Mouse (Mus musculus) forelimb bud, embryonic 11.5 days (tissue): Measurements from ENCODE around the gene Tecta.

Source experiments
- DNase-seq: peaks from one replicate; pipeline ENCODE4 v3.0.0-alpha.2; 2012; ENCODE audit warnings: low read depth, low spot score

The Tecta gene

DNA sequence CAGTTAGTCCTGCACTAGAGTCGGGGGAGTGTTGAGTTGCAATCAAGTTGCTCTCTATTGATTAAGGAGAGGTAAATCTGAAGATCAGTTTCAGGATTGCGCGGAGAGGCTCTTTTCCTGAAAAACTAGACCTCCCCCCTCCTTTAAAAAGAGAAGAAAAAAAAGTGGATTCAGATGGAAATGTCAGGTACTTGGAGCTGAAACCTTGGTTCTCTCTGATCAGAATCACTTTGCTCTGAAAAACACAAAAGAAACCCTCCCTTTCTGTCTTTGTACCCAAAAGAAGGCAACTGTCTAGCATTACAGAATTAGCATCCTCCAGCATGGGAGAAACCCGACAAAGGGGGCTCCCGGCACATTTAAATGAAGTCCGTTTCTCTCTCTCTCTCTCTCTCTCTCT lies at the start of gene Tecta:
TSS of gene Tecta (minus strand) at position 101 of the 400 bp plus-strand sequence.
- DNase-seq, result no peak

- DNase-seq, result no peak
Measured at GRCm38 (mm10) chr9:42449043-42449442, 49.3 kb upstream of the Tecta start.

- no peak for DNase-seq
Measured at GRCm38 (mm10) chr9:42442100-42442499, 42.4 kb upstream of the Tecta start.

- no peak for DNase-seq
Measured at GRCm38 (mm10) chr9:42441234-42441633, 41.5 kb upstream of the Tecta start.

DNA sequence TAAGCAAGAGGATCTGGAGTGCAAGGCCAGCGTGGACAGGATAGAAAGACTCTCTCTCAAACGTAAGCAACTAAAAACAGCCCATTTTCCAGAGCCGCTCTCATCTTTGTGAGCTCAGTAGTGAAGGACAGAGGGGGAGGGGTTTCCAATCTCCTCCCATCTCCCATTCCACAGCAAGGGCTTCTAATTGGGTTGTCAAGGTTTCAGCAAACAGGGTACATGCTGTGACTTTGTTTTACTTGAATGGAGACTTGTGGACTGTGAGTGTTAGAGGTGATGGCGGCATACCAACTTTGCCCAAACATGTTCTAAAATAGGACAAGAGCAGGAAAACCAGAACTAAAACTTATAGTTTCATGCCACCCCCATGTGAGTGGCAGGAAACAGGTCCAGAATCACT lies 39.7 kb upstream of the Tecta start:
- no peak for DNase-seq

GRCm38 (mm10) chr9:42432155-42432554 lies 32.4 kb upstream of the Tecta start:
- no peak for DNase-seq

GRCm38 (mm10) chr9:42431606-42432005 lies 31.9 kb upstream of the Tecta start:
- DNase-seq, result no peak

- no peak for DNase-seq
Measured at GRCm38 (mm10) chr9:42428060-42428924, 28.6 kb upstream of the Tecta start.

DNA sequence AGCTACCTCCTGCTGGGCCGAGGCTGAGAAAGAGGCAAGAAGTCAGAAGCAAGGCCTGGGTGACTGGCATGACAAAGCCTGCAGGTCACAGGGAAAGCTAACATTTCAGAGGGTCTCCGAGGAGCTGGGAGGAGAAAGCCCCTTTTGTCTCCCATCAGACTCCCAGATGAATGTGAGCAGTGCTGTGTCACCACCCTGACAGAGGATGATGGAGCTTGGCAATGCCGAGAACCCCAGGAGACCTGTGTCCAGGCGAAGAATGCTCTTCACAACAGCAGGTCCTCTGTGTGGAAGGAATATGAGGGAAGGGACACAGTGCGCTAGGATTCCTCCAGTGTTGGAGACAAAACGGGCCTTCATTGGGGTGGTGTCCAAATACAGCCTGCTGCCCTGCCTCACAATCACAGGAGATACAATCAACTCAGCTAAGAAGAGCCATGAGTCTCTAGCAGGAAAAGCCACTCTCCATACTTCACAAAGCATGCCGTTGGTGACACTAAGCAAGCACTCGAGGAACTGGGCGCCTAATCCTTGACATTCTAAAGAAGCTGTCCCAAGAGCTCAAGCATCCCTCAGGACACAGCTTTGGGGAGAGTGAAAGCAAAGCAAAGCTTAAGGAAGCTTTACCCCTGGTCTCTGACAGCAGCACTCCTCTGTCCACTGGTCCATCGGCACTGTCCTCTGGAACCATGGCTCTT lies 27.1 kb upstream of the Tecta start:
- DNase-seq, result no peak

- DNase-seq, result no peak
Measured at GRCm38 (mm10) chr9:42423649-42424048, 23.9 kb upstream of the Tecta start.

- no peak for DNase-seq
Measured at GRCm38 (mm10) chr9:42419687-42420086, 20.0 kb upstream of the Tecta start.

DNA sequence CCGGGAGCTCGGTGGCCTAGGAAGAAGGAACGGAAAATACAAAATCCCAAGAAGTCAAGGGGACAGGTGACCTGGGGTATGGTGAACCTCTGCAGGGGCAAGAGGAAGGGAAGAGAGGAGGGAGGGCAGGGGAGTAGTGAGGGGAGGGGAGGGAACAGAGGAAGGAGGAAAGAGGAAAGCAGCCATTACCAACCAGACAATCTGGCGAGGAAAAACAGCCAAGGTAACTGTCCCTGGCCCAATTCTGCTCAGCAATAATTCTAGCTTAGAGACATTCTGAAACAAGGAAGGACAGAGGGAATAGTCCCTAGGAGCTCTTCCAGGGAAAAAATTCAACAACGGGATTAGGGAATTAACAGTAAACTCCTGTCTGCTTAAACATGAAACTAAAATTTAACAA lies 19.1 kb upstream of the Tecta start:
- DNase-seq, result no peak

- no peak for DNase-seq
Measured at GRCm38 (mm10) chr9:42417352-42417952, 17.7 kb upstream of the Tecta start.

GRCm38 (mm10) chr9:42415184-42415583 lies 15.5 kb upstream of the Tecta start:
- no peak for DNase-seq

GRCm38 (mm10) chr9:42413345-42413744 lies 13.6 kb upstream of the Tecta start:
- DNase-seq, result no peak

- DNase-seq, result no peak
Measured at GRCm38 (mm10) chr9:42411296-42411695, 11.6 kb upstream of the Tecta start.

- DNase-seq, result no peak
Measured at GRCm38 (mm10) chr9:42405736-42406135, 6.0 kb upstream of the Tecta start.

- DNase-seq, result no peak
Measured at GRCm38 (mm10) chr9:42401486-42401885, 1.8 kb upstream of the Tecta start.

GRCm38 (mm10) chr9:42396141-42396540 lies 3.6 kb downstream of the Tecta start:
- no peak for DNase-seq

GRCm38 (mm10) chr9:42394903-42395302 lies 4.8 kb downstream of the Tecta start:
- no peak for DNase-seq

DNA sequence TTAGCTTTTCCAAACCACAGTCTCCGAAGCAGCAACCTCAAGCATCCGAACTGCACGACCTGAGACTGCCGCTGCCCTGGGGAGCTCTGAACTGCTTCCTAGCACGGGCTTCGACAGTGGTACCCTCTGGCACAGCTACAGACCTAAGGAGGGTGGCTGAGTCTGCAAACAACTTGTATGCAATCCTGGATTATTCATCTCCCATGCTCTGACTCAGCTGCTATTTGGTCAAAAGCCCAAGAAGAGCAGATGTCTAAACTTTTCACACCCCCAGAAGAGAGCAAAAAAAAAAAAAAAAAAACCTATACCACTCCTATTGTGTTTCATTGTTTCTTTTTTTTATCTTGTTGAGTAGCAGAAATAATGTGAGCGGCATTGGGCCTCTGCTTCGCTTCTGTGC lies 5.4 kb downstream of the Tecta start:
- DNase-seq, result no peak

DNA sequence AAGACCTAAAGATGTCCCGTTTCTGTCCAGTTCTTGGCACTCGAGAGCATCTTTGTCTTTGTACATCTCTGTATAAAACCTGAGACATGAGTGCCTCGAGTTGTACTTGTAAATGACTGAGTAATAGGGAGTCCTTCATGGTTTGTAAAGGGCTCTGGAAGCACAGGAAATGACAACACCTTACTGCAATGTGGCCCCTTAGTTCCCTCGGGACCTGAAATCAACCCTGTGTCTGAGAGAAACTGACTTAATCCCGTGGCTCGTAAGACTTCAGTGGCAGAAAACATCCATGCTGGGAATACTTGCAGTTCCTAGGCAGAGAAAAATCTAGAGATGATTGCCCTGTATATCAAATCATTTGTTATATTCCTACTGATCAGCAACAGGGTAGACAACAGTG lies 6.8 kb downstream of the Tecta start:
- DNase-seq, result no peak

DNA sequence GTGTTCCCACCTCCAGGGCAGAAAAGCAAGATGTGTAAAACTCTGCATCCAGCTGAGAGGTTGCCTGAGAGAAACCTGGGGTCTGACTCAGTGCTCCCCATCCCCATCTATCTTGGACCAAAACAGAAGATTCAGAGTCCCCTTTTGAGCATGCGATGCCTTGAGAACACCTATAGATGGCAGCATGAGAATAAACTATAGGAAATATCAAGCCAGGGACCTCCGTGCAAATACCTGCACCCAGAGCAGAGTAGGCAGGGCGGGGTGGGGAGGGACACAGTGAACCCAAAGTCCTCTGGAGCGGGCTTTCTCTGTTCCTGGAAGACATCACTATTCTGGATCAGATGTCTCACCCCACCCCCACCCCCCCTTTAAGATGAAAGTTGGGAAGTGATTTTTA lies 11.2 kb downstream of the Tecta start:
- DNase-seq, result no peak
